Mouse (Mus musculus): Measurements from ENCODE around the gene Dcp1b. TPM values are rescaled to one million over a fixed set of nuclear protein-coding genes. Genes with fewer than 3 reads are reported as not detected.
A peak's percentile ranks its signal among the peaks of the same experiment; 100 is the strongest.

Gene Dcp1b
- polyA plus RNA-seq, 2 experiments: 8.9 to 22.3 TPM

DNA sequence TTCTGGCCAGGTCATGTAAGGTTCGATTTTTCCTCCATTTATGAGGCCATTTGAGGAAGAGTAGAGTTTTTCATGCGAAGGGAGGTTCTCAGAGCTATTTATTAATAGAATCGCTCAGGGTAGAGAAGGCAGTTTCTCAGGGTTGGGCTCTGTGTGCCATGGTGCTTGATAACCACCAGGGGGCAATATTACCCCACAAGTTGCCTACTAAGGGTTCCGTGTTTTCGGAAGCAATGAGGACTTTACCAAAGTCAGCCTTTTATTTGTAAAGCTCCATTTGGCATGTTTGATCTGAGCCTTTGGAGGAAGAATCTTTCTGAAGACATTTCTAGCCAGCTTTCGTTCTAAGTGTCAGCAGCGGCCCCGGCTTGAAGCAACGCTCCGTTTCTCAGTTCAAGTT is 45.2 kb downstream of the Dcp1b start:
- WGBS: 50% methylated on average over 10 of the region's 10 CpGs
- ATAC-seq (ENCODE audit: low FRiP score, low read depth): peak; percentile 62; the same call in 1 of the 2 replicates

GRCm38 (mm10) chr6:119224451-119225195 is 49.6 kb downstream of the Dcp1b start:
- Histone ChIP-seq H3K9me3 (ENCODE audit: control insufficient read depth, low read length) (no peaks in the 10 kb centered on the region), H3K9ac (ENCODE audit: low read depth, low read length, severe bottlenecking) (no peak overlapping the region), H3K36me3 (ENCODE audit: control insufficient read depth, insufficient read depth, low read length) (peaks cover 9% of the 10 kb centered on the region; the same call in 1 of the 2 replicates), H3K4me2 (replicated peaks; ENCODE audit: low read depth, low read length, severe bottlenecking) (no peak overlapping the region), H3K4me3 (replicated peaks; ENCODE audit: low read length) (no peak overlapping the region), H3K4me1 (ENCODE audit: control insufficient read depth, insufficient read depth, low read length) (no peaks in the 10 kb centered on the region; the same call in 1 of the 2 replicates), H3K27me3 (ENCODE audit: control insufficient read depth, insufficient read depth, low read length) (no peaks in the 10 kb centered on the region), H3K27ac (replicated peaks; ENCODE audit: low read depth, low read length) (no peak overlapping the region)
- WGBS: 66% methylated on average over 13 of the region's 13 CpGs
- ATAC-seq (ENCODE audit: low FRiP score, low read depth) (no peak), DNase-seq (ENCODE audit: low spot score) (no peak)
- TF ChIP-seq POLR2A (IDR thresholded peaks at IDR 0.05; ENCODE audit: borderline replicate concordance, extremely low read depth, insufficient read depth, insufficient read length): no peak

More for the DNA sequence above, 45.2 kb downstream of the Dcp1b start:
- H3K4me2 ChIP-seq (replicated peaks; ENCODE audit: low read depth, low read length, severe bottlenecking): no peak overlapping the region
- DNase-seq (ENCODE audit: low spot score): peak; percentile 71
- no peaks in the 10 kb centered on the region for H3K9me3 ChIP-seq (ENCODE audit: control insufficient read depth, low read length)
- H3K27me3 ChIP-seq (ENCODE audit: control insufficient read depth, insufficient read depth, low read length): no peaks in the 10 kb centered on the region
- no peak for TF ChIP-seq POLR2A (IDR thresholded peaks at IDR 0.05; ENCODE audit: borderline replicate concordance, extremely low read depth, insufficient read depth, insufficient read length)
- H3K9ac ChIP-seq (ENCODE audit: low read depth, low read length, severe bottlenecking): no peak overlapping the region
- no peaks in the 10 kb centered on the region; the same call in 1 of the 2 replicates for H3K4me1 ChIP-seq (ENCODE audit: control insufficient read depth, insufficient read depth, low read length)
- H3K27ac ChIP-seq (replicated peaks; ENCODE audit: low read depth, low read length): no peak overlapping the region
- no peak overlapping the region for H3K4me3 ChIP-seq (replicated peaks; ENCODE audit: low read length)
- H3K36me3 ChIP-seq (ENCODE audit: control insufficient read depth, insufficient read depth, low read length): peaks cover 27% of the 10 kb centered on the region

DNA sequence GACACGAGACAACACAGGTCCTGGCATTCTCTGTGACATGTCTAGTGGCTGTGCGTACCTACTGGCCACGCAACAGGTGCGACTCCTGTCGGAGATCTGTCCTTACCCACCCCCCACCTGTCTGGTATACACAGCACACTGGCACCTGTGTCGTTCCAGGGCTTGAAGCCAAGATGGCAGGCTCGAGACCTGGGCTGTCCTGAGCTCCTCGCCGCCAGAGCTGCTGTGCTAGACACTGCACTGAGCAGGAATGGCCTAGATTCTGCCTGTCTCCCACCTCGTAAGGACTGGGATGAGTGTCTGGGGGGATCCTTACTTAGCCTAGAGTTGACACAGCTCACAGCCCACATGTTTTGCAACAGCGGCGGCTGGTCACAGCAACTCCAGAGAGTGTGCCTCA is 50.2 kb downstream of the Dcp1b start:
- Histone ChIP-seq H3K36me3 (ENCODE audit: control insufficient read depth, insufficient read depth, low read length) (peaks cover 9% of the 10 kb centered on the region; the same call in 1 of the 2 replicates), H3K9ac (ENCODE audit: low read depth, low read length, severe bottlenecking) (no peak overlapping the region), H3K27me3 (ENCODE audit: control insufficient read depth, insufficient read depth, low read length) (no peaks in the 10 kb centered on the region), H3K27ac (replicated peaks; ENCODE audit: low read depth, low read length) (no peak overlapping the region), H3K4me3 (replicated peaks; ENCODE audit: low read length) (no peak overlapping the region), H3K9me3 (ENCODE audit: control insufficient read depth, low read length) (no peaks in the 10 kb centered on the region), H3K4me2 (replicated peaks; ENCODE audit: low read depth, low read length, severe bottlenecking) (no peak overlapping the region), H3K4me1 (ENCODE audit: control insufficient read depth, insufficient read depth, low read length) (no peaks in the 10 kb centered on the region; the same call in 1 of the 2 replicates)
- TF ChIP-seq POLR2A (IDR thresholded peaks at IDR 0.05; ENCODE audit: borderline replicate concordance, extremely low read depth, insufficient read depth, insufficient read length): no peak
- WGBS: 82% methylated on average over 12 of the region's 12 CpGs
- ATAC-seq (ENCODE audit: low FRiP score, low read depth): no peak
- DNase-seq (ENCODE audit: low spot score): no peak

DNA sequence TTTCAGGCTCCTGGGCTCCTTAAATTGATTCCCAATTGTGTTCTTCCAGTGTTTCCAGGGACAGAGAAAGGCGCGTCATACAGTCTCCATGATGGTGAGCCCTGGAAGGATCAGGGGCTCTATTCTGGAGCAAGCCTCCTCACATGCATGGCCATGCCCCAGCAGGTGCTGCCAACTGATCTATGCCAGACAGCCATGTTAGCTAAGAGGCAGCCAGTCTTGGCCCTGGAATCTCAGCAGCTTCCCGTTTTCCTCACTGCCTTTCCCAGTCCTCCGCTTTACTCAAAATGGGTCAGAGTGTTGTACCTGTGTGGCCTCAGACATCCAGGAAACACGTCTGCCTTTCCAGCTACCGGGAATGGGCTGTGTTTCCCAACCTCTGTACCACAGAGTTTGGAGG is 50.7 kb downstream of the Dcp1b start:
- ATAC-seq (ENCODE audit: low FRiP score, low read depth): no peak
- peaks cover 9% of the 10 kb centered on the region; the same call in 1 of the 2 replicates for H3K36me3 ChIP-seq (ENCODE audit: control insufficient read depth, insufficient read depth, low read length)
- WGBS: 83% methylated on average over 6 of the region's 6 CpGs

GRCm38 (mm10) chr6:119227001-119227400 is 51.9 kb downstream of the Dcp1b start:
- Histone ChIP-seq H3K9ac (ENCODE audit: low read depth, low read length, severe bottlenecking) (no peak overlapping the region), H3K36me3 (ENCODE audit: control insufficient read depth, insufficient read depth, low read length) (no peaks in the 10 kb centered on the region), H3K4me3 (replicated peaks; ENCODE audit: low read length) (no peak overlapping the region), H3K4me2 (replicated peaks; ENCODE audit: low read depth, low read length, severe bottlenecking) (no peak overlapping the region), H3K4me1 (ENCODE audit: control insufficient read depth, insufficient read depth, low read length) (no peaks in the 10 kb centered on the region; the same call in 1 of the 2 replicates), H3K27me3 (ENCODE audit: control insufficient read depth, insufficient read depth, low read length) (no peaks in the 10 kb centered on the region), H3K9me3 (ENCODE audit: control insufficient read depth, low read length) (no peaks in the 10 kb centered on the region), H3K27ac (replicated peaks; ENCODE audit: low read depth, low read length) (no peak overlapping the region)
- ATAC-seq (ENCODE audit: low FRiP score, low read depth): no peak
- 85% methylated on average over 8 of the region's 8 CpGs for WGBS
- TF ChIP-seq POLR2A (IDR thresholded peaks at IDR 0.05; ENCODE audit: borderline replicate concordance, extremely low read depth, insufficient read depth, insufficient read length): no peak
- DNase-seq (ENCODE audit: low spot score): no peak

More for the DNA sequence above, 50.7 kb downstream of the Dcp1b start:
- Histone ChIP-seq H3K27me3 (ENCODE audit: control insufficient read depth, insufficient read depth, low read length) (no peaks in the 10 kb centered on the region), H3K9ac (ENCODE audit: low read depth, low read length, severe bottlenecking) (no peak overlapping the region), H3K9me3 (ENCODE audit: control insufficient read depth, low read length) (no peaks in the 10 kb centered on the region), H3K4me3 (replicated peaks; ENCODE audit: low read length) (no peak overlapping the region), H3K4me1 (ENCODE audit: control insufficient read depth, insufficient read depth, low read length) (no peaks in the 10 kb centered on the region; the same call in 1 of the 2 replicates), H3K4me2 (replicated peaks; ENCODE audit: low read depth, low read length, severe bottlenecking) (no peak overlapping the region), H3K27ac (replicated peaks; ENCODE audit: low read depth, low read length) (no peak overlapping the region)
- DNase-seq (ENCODE audit: low spot score): no peak
- no peak for TF ChIP-seq POLR2A (IDR thresholded peaks at IDR 0.05; ENCODE audit: borderline replicate concordance, extremely low read depth, insufficient read depth, insufficient read length)

Measured in limb, embryonic 14.5 days (tissue).